Mouse (Mus musculus) liver, embryonic 13.5 days (tissue): Measurements from ENCODE around the gene Ube2n. TPM values are rescaled to one million over a fixed set of nuclear protein-coding genes. Genes with fewer than 3 reads are reported as not detected.
A peak's percentile ranks its signal among the peaks of the same experiment; 100 is the strongest.

Experiments
- ATAC-seq: fragments of 200-750 bp; cut with Nextera tagmentation; 2 replicates; pipeline ENCODE4 v1.8.0; 2017; ENCODE audit warnings: low read depth, mild to moderate bottlenecking, moderate number of reproducible peaks, moderate library complexity
- DNase-seq: peaks from one replicate; pipeline ENCODE4 v3.0.0; 2022
- H3K27ac ChIP-seq: fragments of 300-500 bp; sonication (generic); 2 replicates; pipeline ENCODE4 v1.5.1; 2015; ENCODE audit warnings: moderate library complexity, mild to moderate bottlenecking, inconsistent platforms
- H3K27me3 ChIP-seq: fragments of 300-500 bp; sonication (generic); 2 replicates; pipeline ENCODE4 v1.6.1; 2015; ENCODE audit warnings: mild to moderate bottlenecking, inconsistent platforms
- H3K36me3 ChIP-seq: fragments of 300-500 bp; sonication (generic); 2 replicates; pipeline ENCODE4 v1.6.1; 2015; ENCODE audit warnings: mild to moderate bottlenecking, inconsistent platforms
- H3K4me1 ChIP-seq: fragments of 300-500 bp; sonication (generic); replicated peaks from 2 replicates; pipeline ENCODE4 v1.6.1; 2015; ENCODE audit warnings: inconsistent platforms
- H3K4me2 ChIP-seq: fragments of 300-500 bp; sonication (generic); 2 replicates; pipeline ENCODE4 v1.6.1; 2015; ENCODE audit warnings: inconsistent platforms, mild to moderate bottlenecking, moderate library complexity
- H3K4me3 ChIP-seq: fragments of 300-500 bp; sonication (generic); replicated peaks from 2 replicates; pipeline ENCODE4 v1.5.1; 2015; ENCODE audit warnings: mild to moderate bottlenecking, inconsistent platforms
- H3K9ac ChIP-seq: fragments of 300-500 bp; sonication (generic); 2 replicates; pipeline ENCODE4 v1.6.1; 2015; ENCODE audit warnings: mild to moderate bottlenecking, inconsistent platforms
- H3K9me3 ChIP-seq: fragments of 300-500 bp; sonication (generic); replicated peaks from 2 replicates; pipeline ENCODE4 v1.6.1; 2016; ENCODE audit warnings: inconsistent platforms
- WGBS: fragments of 180-500 bp; shearing (Covaris S2); methylation state at CpG from one replicate; pipeline ENCODE4 v1.1.7; 2015; ENCODE audit not compliant: insufficient replicate concordance; 5-methylcytosine and 5-hydroxymethylcytosine counted together
- polyA plus RNA-seq: library from polyadenylated mRNA; unstranded; fragments of >200 nt; fragmentation: Nextera tagmentation; extraction: Ambion mirVana; gene quantifications from 2 replicates; pipeline ENCODE4 v1.2.1, GENCODE M21; 2015

The Ube2n gene
- polyA plus RNA-seq, 1 experiment from 2014 or later = 183 TPM

DNA sequence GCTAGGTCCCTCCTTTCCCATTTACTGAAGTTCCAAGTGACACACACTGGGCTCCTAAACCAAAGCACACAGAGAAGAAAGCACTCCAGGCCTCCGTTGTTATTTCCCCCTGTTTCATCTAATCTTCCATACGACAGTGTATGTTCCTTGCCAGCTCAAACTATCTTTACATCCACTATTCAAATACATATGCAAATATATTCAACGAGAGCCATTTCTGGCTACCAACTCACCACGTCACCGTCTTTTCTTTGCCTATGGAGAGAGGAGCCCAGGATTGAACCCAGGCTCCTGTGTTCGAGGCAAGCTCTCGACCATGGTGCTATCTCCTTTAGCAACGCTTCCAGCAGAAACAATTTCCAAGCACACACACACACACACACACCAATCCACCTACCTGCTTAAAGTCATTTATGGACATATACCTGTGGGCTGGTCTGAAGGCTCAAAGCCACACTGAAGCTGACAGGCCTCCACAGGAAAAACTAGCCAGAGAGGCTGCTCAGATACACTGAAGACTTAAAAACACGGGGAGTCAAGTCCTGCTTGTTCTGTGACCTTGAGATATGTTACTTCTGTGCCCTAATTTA is 45.5 kb downstream of the Ube2n start:
- no peaks in the 10 kb centered on the region for H3K27me3 ChIP-seq
- H3K36me3 ChIP-seq = peaks cover 60% of the 10 kb centered on the region
- H3K9ac ChIP-seq = peak overlapping the region; percentile 65
- no peaks in the 10 kb centered on the region for H3K9me3 ChIP-seq
- peak overlapping the region; percentile 75 for H3K4me2 ChIP-seq
- DNase-seq = no peak
- 86% methylated on average over 9 of the region's 9 CpGs for WGBS
- peak overlapping the region; percentile 60 for H3K27ac ChIP-seq
- no peak for ATAC-seq
- peak overlapping the region; percentile 100 for H3K4me3 ChIP-seq
- H3K4me1 ChIP-seq = peaks cover 66% of the 10 kb centered on the region

DNA sequence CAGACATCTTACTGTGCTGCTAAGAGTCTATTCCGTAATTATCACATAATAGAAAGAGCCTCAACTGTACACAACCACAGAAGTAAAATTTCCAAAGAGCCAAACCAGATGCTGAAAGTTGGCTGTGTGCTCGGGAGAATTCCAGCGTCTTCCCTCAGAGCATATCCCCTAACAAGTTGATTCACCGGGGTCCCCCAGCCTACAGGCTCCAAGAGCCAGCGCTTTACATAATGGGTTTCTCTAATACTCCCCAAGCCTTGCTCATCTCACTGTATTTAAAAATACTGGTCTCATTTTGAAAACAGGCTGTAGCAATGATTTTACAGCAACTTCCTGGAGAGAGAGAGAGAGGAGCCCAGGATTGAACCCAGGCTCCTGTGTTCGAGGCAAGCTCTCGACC is 46.7 kb downstream of the Ube2n start:
- H3K4me3 ChIP-seq = peak overlapping the region; percentile 100
- H3K9me3 ChIP-seq = no peaks in the 10 kb centered on the region
- H3K27me3 ChIP-seq = no peaks in the 10 kb centered on the region
- H3K27ac ChIP-seq = peak overlapping the region; percentile 94
- peak overlapping the region; percentile 75 for H3K4me2 ChIP-seq
- H3K9ac ChIP-seq = peak overlapping the region; percentile 100
- peaks cover 70% of the 10 kb centered on the region for H3K4me1 ChIP-seq
- no peak for ATAC-seq
- 68% methylated on average over 7 of the region's 7 CpGs for WGBS
- peaks cover 49% of the 10 kb centered on the region for H3K36me3 ChIP-seq
- DNase-seq = no peak

DNA sequence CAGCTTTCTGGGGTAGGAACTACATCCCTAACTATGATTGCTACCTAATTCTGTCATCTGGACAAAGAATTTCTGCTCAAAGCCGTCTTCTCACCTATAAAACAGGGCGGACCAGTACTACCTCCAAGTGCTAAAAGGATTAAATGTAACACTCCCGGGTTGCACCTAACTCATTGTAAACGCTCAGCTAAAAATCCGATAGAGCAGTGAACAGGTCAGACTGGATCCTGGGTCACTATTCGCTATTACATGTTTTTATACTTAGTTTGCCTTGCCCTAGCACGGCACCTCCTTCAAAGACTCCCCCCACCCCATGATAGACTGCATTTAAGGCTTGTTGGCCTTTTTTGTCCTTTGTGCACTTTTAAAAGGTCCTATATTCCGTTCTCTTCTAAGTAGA is 47.5 kb downstream of the Ube2n start:
- H3K36me3 ChIP-seq = peaks cover 41% of the 10 kb centered on the region
- WGBS = 16% methylated on average over 8 of the region's 8 CpGs
- no peaks in the 10 kb centered on the region for H3K9me3 ChIP-seq
- H3K4me2 ChIP-seq = peak overlapping the region; percentile 75
- no peak for ATAC-seq
- peak overlapping the region; percentile 100 for H3K9ac ChIP-seq
- no peak for DNase-seq
- peaks cover 75% of the 10 kb centered on the region for H3K4me1 ChIP-seq
- no peaks in the 10 kb centered on the region for H3K27me3 ChIP-seq
- H3K27ac ChIP-seq = peak overlapping the region; percentile 94
- H3K4me3 ChIP-seq = peak overlapping the region; percentile 100

DNA sequence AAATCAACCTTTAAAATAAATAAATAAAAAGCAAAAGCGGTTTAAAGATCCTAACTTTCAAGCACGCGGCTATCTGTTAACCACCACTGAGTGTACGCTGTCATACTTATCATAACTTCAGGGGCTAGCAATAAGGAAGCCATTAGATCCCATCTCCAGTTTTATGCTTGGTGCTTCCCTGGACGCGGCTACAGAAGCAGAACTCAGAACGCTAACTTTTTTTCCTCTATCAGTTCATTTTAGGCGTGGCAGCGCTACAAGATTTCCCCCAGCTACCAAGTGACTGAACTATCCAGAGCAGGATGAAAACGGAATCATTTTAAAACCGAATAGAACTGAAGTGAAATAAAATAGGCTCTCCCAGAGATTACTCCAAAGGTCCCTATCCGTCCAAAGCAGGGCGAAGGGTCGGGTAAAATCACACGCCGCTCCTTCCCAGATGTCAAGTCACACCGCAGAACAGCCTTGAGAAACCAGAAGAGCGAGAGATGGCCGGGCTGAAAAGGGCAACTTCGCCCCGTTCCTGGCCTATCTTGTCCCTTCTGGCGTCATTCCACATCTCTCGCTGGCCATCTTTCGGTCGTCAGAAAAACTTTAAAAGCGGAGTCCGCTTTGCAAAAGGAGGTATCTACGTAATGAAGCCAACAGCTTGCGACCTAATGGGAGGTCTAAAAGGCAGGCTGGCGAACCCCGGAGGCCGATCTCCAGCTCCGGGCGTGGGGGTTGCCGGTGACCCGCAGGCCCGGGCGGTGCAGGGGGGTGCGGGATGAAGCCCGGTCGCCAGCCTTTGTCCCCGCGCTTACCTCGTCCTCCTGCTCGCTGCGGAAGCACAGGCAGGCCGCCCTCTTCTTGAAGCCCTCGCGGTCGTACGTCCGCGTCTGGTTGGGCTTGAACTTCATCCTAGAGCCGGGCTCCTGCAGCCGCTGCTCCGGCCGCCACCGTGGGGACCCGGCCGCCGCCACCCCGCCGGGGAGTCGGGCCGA is 48.2 kb downstream of the Ube2n start:
- under 1% methylated on average over 65 of the region's 65 CpGs for WGBS
- peak; percentile 31 for DNase-seq

DNA sequence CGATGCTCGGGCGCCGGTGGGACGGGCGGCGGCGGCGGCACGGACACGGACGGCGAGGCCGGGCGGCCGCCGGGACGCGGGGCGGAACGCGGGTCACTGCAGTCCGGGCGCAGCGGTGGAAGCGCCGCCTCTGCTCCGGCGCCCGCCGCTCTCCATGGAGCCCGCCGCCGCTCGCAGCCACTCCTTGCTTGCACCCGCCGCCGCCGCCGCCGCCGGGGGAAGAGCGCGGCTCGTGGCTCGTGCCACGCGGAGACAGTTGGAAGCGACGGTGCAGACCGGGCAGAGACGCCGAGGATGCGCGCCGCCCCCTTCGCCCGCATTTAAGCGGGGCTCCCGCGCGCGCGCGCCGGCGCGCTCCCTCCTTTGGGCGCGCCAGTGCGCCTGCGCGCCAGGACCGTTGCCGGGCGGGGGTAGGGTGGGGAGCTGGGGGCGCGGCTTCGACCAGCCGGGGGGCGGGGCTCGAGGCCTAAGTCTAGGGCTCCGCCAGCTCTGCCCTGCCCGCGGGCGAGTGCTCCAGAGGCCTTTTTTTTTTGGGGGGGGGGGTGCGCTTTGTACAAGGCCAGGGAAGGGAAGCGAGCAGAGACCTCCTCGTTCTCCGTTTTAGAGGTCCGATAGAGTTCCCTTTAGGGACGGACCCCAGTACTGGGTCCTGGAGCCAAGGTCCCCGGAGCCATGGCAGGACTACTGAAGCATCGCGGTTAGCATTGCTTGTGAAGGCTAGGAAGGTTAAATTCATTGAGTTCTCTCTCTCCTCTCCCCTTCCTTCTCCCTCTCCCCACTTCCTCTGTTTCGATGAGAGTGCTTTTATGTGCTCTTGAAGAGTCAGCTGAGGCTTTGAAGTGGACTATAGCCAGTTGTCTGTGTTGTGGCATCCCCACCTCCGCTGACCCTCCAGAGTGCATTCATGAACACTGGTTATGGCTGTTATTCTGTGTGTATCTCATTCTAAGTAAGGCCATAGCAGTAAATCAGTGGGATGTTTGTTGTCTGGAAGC is 49.2 kb downstream of the Ube2n start, which contains the start of gene Nudt4:
TSS of gene Nudt4 (minus strand) at position 296 of the 995 bp plus-strand sequence.
- Histone ChIP-seq H3K27ac (peak within 1 kb of the TSS; percentile 94), H3K27me3 (no peaks in the 10 kb centered on the region), H3K36me3 (peaks cover 24% of the 10 kb centered on the region), H3K4me2 (peak within 1 kb of the TSS; percentile 77), H3K4me1 (peaks cover 74% of the 10 kb centered on the region), H3K9ac (peak within 1 kb of the TSS; percentile 100), H3K4me3 (peak within 1 kb of the TSS; percentile 100), H3K9me3 (no peaks in the 10 kb centered on the region)
- WGBS = 2% methylated on average over 65 of the region's 97 CpGs
- DNase-seq = peak; percentile 77
- ATAC-seq = peak; percentile 90

More for the DNA sequence above, 48.2 kb downstream of the Ube2n start:
- peak; percentile 35 for ATAC-seq
- Histone ChIP-seq H3K4me2 (peak overlapping the region; percentile 75), H3K4me1 (peaks cover 75% of the 10 kb centered on the region), H3K27me3 (no peaks in the 10 kb centered on the region), H3K36me3 (peaks cover 34% of the 10 kb centered on the region), H3K27ac (peak overlapping the region; percentile 94), H3K9ac (peak overlapping the region; percentile 100), H3K4me3 (peak overlapping the region; percentile 100), H3K9me3 (no peaks in the 10 kb centered on the region)

DNA sequence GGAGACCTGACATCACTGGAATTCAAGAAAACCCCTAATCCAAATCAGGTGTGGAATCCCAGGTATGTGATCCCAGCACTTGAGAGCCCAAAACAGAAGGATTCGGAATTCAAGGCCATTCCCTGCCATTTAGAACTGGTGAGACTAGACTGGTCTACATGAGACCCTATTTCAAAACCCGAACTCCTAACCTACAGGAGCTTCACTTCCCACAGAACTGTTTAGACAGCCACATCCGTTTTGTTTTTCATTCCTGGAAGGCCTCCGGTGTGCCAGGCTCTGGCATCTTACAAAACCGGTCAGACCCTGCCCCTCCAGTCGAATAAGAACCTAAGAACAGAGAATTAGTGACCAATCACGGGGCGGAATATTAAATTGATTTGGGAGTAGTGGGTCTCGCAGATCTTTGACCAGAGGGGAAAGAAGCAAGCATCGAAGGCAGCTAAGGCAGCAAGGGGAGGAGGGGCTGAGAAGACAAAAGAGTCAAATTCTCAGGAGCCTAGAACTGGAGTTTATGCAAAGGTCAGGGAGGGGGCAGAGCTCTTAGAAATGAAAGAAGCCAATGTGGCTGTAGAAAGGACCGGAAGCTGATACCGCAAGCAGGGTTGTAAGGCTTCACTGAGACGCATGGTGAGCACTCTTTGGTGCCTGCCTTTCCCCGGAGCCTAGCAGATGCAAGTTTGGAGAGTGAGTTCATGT is 50.4 kb downstream of the Ube2n start:
- 28% methylated on average over 14 of the region's 14 CpGs for WGBS
- Histone ChIP-seq H3K9ac (peak overlapping the region; percentile 58), H3K27ac (peak overlapping the region; percentile 79), H3K36me3 (peaks cover 12% of the 10 kb centered on the region), H3K9me3 (no peaks in the 10 kb centered on the region), H3K4me1 (peaks cover 68% of the 10 kb centered on the region), H3K27me3 (no peaks in the 10 kb centered on the region), H3K4me3 (peak overlapping the region; percentile 12; the same call in 1 of the 2 replicates), H3K4me2 (peak overlapping the region; percentile 77)
- DNase-seq (no peak), ATAC-seq (no peak)

DNA sequence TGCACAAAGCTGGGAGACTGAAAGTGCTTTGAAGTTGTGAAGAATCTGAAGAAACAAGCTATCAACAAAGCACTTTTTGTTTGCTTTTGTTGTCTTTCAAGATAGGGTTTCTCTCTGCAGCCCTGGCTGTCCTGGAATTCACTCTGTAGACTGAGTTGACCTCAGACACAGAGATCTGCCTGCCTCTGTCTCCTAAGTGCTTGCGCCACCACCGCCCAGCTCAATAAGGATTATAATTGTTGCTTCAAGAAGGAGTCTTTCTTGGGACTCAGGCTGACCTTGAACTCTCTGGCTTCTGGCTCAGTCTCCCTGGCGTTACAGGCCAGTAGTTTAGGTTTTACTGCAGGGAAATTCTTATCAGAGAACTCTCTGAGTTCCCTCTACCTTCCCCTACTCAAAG is 51.8 kb downstream of the Ube2n start:
- DNase-seq = no peak
- H3K4me1 ChIP-seq = peaks cover 63% of the 10 kb centered on the region
- no peak overlapping the region for H3K4me3 ChIP-seq
- H3K36me3 ChIP-seq = 0 out of 2 replicates have a peak, but pooled peaks cover 1% of the 10 kb centered on the region
- H3K9ac ChIP-seq = no peak overlapping the region
- 64% methylated on average over 3 of the region's 3 CpGs for WGBS
- no peaks in the 10 kb centered on the region for H3K27me3 ChIP-seq
- no peak for ATAC-seq
- no peak overlapping the region for H3K4me2 ChIP-seq
- no peaks in the 10 kb centered on the region for H3K9me3 ChIP-seq
- peak overlapping the region; percentile 91 for H3K27ac ChIP-seq

DNA sequence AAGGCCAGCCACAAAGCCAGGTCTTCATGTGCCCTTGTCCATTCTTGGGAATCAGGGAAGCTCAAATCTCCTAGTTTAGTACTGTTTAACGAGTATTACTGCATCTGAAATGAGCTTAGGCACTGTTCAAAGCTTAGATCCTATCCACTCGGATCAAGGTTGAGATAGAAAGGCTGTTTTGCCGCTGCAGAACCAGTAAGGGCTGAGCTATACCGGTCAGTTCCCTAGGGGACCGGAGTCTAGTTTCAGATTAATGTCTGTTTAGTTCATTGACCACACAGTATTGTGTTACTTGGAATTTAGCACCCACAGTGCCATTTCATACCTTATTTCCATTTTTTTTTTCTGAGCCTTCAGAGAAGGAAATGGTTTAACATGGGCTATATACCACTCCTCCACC is 52.6 kb downstream of the Ube2n start:
- no peak for ATAC-seq
- H3K9ac ChIP-seq = peak overlapping the region; percentile 72; the same call in 1 of the 2 replicates
- H3K4me2 ChIP-seq = no peak overlapping the region
- H3K27me3 ChIP-seq = no peaks in the 10 kb centered on the region
- no peak overlapping the region for H3K4me3 ChIP-seq
- no peaks in the 10 kb centered on the region for H3K36me3 ChIP-seq
- peaks cover 60% of the 10 kb centered on the region for H3K4me1 ChIP-seq
- WGBS = 77% methylated on average over 5 of the region's 5 CpGs
- no peaks in the 10 kb centered on the region for H3K9me3 ChIP-seq
- H3K27ac ChIP-seq = peak overlapping the region; percentile 91
- DNase-seq = no peak

DNA sequence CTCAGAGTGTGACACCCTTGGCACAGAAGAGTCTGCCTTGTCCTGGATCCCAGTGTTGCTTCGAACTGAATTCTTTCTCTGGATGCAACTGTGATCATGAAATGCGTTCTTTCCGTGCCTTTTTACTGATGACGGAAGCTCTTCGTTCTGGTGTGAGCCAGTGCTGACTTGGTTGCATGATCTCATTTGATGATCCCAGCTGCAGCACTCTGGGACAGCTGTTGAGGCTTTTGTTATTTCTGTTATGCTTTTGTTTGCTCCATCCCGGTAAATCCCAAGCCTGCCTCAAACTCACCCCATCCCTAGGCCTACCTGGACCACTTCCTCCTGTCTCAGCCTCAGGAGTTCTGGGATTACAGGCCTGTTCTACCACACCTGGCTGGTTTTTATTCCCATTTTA is 53.1 kb downstream of the Ube2n start:
- Histone ChIP-seq H3K4me1 (peaks cover 60% of the 10 kb centered on the region), H3K27me3 (no peaks in the 10 kb centered on the region), H3K27ac (peak overlapping the region; percentile 91), H3K9ac (peak overlapping the region; percentile 72), H3K36me3 (no peaks in the 10 kb centered on the region), H3K4me2 (peak overlapping the region; percentile 63), H3K4me3 (0 out of 2 replicates have a peak overlapping the region, but pooled peaks have one; percentile 6), H3K9me3 (no peaks in the 10 kb centered on the region)
- WGBS = 87% methylated on average over 6 of the region's 6 CpGs
- ATAC-seq = no peak
- DNase-seq = no peak

DNA sequence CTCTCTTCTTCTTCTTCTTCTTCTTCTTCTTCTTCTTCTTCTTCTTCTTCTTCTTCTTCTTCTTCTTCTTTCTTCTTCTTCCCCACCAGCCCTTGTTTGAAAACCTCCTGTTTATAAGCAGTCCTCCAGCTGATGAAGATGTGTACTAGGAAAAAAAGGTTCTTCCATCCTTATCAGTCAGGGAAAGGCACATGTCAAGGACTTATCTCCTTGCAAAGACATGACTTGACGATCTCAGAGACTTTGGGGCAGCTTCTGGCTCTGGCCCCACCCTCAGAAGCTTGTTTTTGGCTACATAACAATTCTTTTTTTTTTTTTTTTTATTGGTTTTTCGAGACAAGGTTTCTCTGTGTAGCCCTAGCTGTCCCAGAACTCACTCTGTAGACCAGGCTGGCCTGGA is 54.5 kb downstream of the Ube2n start:
- no peaks in the 10 kb centered on the region for H3K36me3 ChIP-seq
- WGBS = 5% methylated on average over 2 of the region's 2 CpGs
- H3K4me3 ChIP-seq = no peak overlapping the region
- no peaks in the 10 kb centered on the region for H3K27me3 ChIP-seq
- H3K9me3 ChIP-seq = no peaks in the 10 kb centered on the region
- H3K27ac ChIP-seq = peak overlapping the region; percentile 91
- ATAC-seq = peak; percentile 97
- peak; percentile 79 for DNase-seq
- peak overlapping the region; percentile 58 for H3K9ac ChIP-seq
- H3K4me2 ChIP-seq = peak overlapping the region; percentile 47
- peaks cover 59% of the 10 kb centered on the region for H3K4me1 ChIP-seq
